18 mouse cellular contexts compared by ENCODE assay signal in the genomic region with DNA sequence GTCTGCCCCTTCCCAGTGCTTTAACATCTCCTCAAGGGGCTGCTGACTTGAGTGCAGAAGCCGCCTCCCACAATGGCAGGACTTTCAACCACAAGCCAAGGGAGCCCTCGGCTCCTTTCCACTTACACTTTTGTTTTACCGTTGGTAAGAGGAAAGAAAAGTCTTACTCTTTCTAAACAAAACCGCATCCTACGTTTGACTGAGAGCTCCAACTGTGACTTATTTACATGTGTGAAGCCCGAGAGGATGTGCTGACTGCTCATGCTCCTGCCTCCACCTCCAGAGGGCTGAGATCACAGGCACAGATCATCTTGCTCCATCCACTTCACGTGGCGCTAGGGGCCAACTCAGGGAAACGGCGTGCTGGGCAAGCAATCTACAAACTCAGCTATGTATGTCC. TPM values are rescaled to one million over a fixed set of nuclear protein-coding genes. Genes with fewer than 3 reads are reported as not detected.
DNase-seq lines count a peak whose midpoint lies in the region; ATAC-seq lines count a peak whose summit lies in the region.
"Had no signal": no experiment of that assay in that cellular context is flagged by ENCODE, and none has a peak within 500 bp of the region (broad histone marks: within the 10 kb centered on the region; RNA-seq: fewer than 3 reads in every experiment).

No protein-coding gene starts in this region.

- H3K36me3 ChIP-seq in neural tube, embryonic 15.5 days = peaks cover 21% of the 10 kb centered on the region
- H3K36me3 ChIP-seq in hindbrain, embryonic 13.5 days = peaks cover 23% of the 10 kb centered on the region

- 27% methylated on average over 10 of the region's 10 CpGs for WGBS in neural tube, embryonic 15.5 days
- 16% methylated on average over 10 of the region's 10 CpGs for WGBS in hindbrain, embryonic 13.5 days

- H3K27me3 ChIP-seq in neural tube, embryonic 15.5 days (replicated peaks) = no peaks in the 10 kb centered on the region
- no peaks in the 10 kb centered on the region for H3K27me3 ChIP-seq in hindbrain, embryonic 13.5 days
- H3K27me3 ChIP-seq: forebrain, embryonic 12.5 days; hindbrain, embryonic 15.5 days; liver, embryonic 15.5 days had no signal

- no peak overlapping the region for H3K4me3 ChIP-seq in neural tube, embryonic 15.5 days (replicated peaks)
- H3K4me3 ChIP-seq in hindbrain, embryonic 13.5 days = no peak overlapping the region
- H3K4me3 ChIP-seq: forebrain, embryonic 12.5 days; hindbrain, embryonic 15.5 days; limb, embryonic 10.5 days; liver, embryonic 15.5 days had no signal

- H3K4me2 ChIP-seq in neural tube, embryonic 15.5 days = no peak overlapping the region
- H3K4me2 ChIP-seq in hindbrain, embryonic 13.5 days = no peak overlapping the region
- H3K4me2 ChIP-seq: forebrain, embryonic 12.5 days; hindbrain, embryonic 15.5 days; liver, embryonic 15.5 days; midbrain, embryonic 11.5 days had no signal

- no peaks in the 10 kb centered on the region for H3K4me1 ChIP-seq in neural tube, embryonic 15.5 days
- peaks cover 6% of the 10 kb centered on the region for H3K4me1 ChIP-seq in hindbrain, embryonic 13.5 days (replicated peaks)
- H3K4me1 ChIP-seq: forebrain, embryonic 12.5 days; hindbrain, embryonic 15.5 days; limb, embryonic 10.5 days had no signal

- no peaks in the 10 kb centered on the region for H3K9me3 ChIP-seq in neural tube, embryonic 15.5 days (replicated peaks)
- H3K9me3 ChIP-seq in hindbrain, embryonic 13.5 days = no peaks in the 10 kb centered on the region
- H3K9me3 ChIP-seq: forebrain, embryonic 12.5 days; G1E; hindbrain, embryonic 15.5 days; limb, embryonic 10.5 days; liver, embryonic 15.5 days had no signal

- H3K27ac ChIP-seq in neural tube, embryonic 15.5 days (replicated peaks) = no peak overlapping the region
- no peak overlapping the region for H3K27ac ChIP-seq in hindbrain, embryonic 13.5 days
- H3K27ac ChIP-seq: forebrain, embryonic 12.5 days; hindbrain, embryonic 15.5 days; limb, embryonic 10.5 days; liver, embryonic 15.5 days had no signal

- peak; percentile 80 for ATAC-seq in inflammation-experienced regulatory T-cells, adult 6 months
- no peak for ATAC-seq in neural tube, embryonic 15.5 days (ENCODE audit: low FRiP score)
- ATAC-seq in hindbrain, embryonic 13.5 days (ENCODE audit: low FRiP score) = no peak

- no peak overlapping the region for H3K9ac ChIP-seq in neural tube, embryonic 15.5 days (replicated peaks)
- no peak overlapping the region for H3K9ac ChIP-seq in hindbrain, embryonic 13.5 days
- H3K9ac ChIP-seq: forebrain, embryonic 12.5 days; hindbrain, embryonic 15.5 days; liver, embryonic 15.5 days had no signal

- DNase-seq in CD4-positive helper T cell, adult 2 months (ENCODE audit: low read depth, low spot score) = peak; percentile 70
- DNase-seq in CD4-positive, CD25-positive, alpha-beta regulatory T cell, adult 2 months (ENCODE audit: low read depth, low spot score) = peak; percentile 31
- peak; percentile 43 for DNase-seq in WW6 (ENCODE audit: low read depth, low spot score)
- no peak for DNase-seq in right cerebral cortex, postnatal 25 days
- DNase-seq: cerebellum, adult 11 months; cerebellum, postnatal 36 days; heart, adult 18-20 months; kidney, adult 8-10 months; spleen, adult 18-20 months had no signal

RNA-seq across cellular contexts. Expression of a gene that starts 32.2 kb away (rescaled TPM):
- 10 to 100 TPM in 2 of 3 experiments, 1 to 10 TPM in 1; 9.5 to 13.4 (median 11.6) TPM for polyA plus RNA-seq in inflammation-experienced regulatory T-cells, adult 6 months (2017; shearing (Covaris generic))
- 46.5 and 47.2 TPM in 2 replicates for polyA plus RNA-seq in neural tube, embryonic 15.5 days (2015; fragmentation: Nextera tagmentation; extraction: Ambion mirVana)
- 42.0 and 43.1 TPM in 2 replicates for polyA plus RNA-seq in hindbrain, embryonic 13.5 days (2015; fragmentation: Nextera tagmentation; extraction: Ambion mirVana)
